Mouse (Mus musculus) ZHBTc4 (cell line): ENCODE results near the gene C130050O18Rik.

ENCODE experiments used
- DNase-seq: peaks from one replicate; pipeline ENCODE4 v3.0.0-alpha.2; 2011; ENCODE audit warnings: low read depth, low spot score

C130050O18Rik gene

GRCm38 (mm10) chr5:139425198-139425597, 20.1 kb downstream of the C130050O18Rik start:
- no peak for DNase-seq

GRCm38 (mm10) chr5:139427001-139427400, 21.9 kb downstream of the C130050O18Rik start:
- no peak for DNase-seq

GRCm38 (mm10) chr5:139427989-139428388, 22.9 kb downstream of the C130050O18Rik start:
- no peak for DNase-seq

GRCm38 (mm10) chr5:139429818-139430341, 24.8 kb downstream of the C130050O18Rik start:
- no peak for DNase-seq

- DNase-seq = no peak
Measured at GRCm38 (mm10) chr5:139432333-139432732, 27.3 kb downstream of the C130050O18Rik start.

GRCm38 (mm10) chr5:139432747-139433508, 27.8 kb downstream of the C130050O18Rik start:
- no peak for DNase-seq

- DNase-seq = no peak
Measured at GRCm38 (mm10) chr5:139433842-139434568, 28.9 kb downstream of the C130050O18Rik start.

GRCm38 (mm10) chr5:139434940-139435339, 29.9 kb downstream of the C130050O18Rik start:
- DNase-seq = no peak

GRCm38 (mm10) chr5:139437769-139438168, 32.7 kb downstream of the C130050O18Rik start:
- DNase-seq = no peak

GRCm38 (mm10) chr5:139438440-139438839, 33.4 kb downstream of the C130050O18Rik start:
- no peak for DNase-seq

- DNase-seq = no peak
Measured at GRCm38 (mm10) chr5:139440451-139440850, 35.4 kb downstream of the C130050O18Rik start.

GRCm38 (mm10) chr5:139440926-139441725, 36.0 kb downstream of the C130050O18Rik start:
- no peak for DNase-seq

- no peak for DNase-seq
Measured at GRCm38 (mm10) chr5:139441726-139442018, 36.6 kb downstream of the C130050O18Rik start.

GRCm38 (mm10) chr5:139442428-139442827, 37.3 kb downstream of the C130050O18Rik start:
- DNase-seq = no peak

- no peak for DNase-seq
Measured at GRCm38 (mm10) chr5:139442962-139443361, 37.9 kb downstream of the C130050O18Rik start.

GRCm38 (mm10) chr5:139445258-139445657, 40.2 kb downstream of the C130050O18Rik start:
- no peak for DNase-seq

GRCm38 (mm10) chr5:139448025-139448424, 42.9 kb downstream of the C130050O18Rik start:
- DNase-seq = no peak

- no peak for DNase-seq
Measured at GRCm38 (mm10) chr5:139449161-139449791, 44.2 kb downstream of the C130050O18Rik start.

- DNase-seq = no peak
Measured at GRCm38 (mm10) chr5:139449926-139450325, 44.8 kb downstream of the C130050O18Rik start.

- no peak for DNase-seq
Measured at GRCm38 (mm10) chr5:139453031-139453430, 48.0 kb downstream of the C130050O18Rik start.

- no peak for DNase-seq
Measured at GRCm38 (mm10) chr5:139455166-139455565, 50.1 kb downstream of the C130050O18Rik start.
